Mouse (Mus musculus) midbrain, embryonic 11.5 days (tissue): ENCODE data around the gene Asic1. TPM values are rescaled to one million over a fixed set of nuclear protein-coding genes. Genes with fewer than 3 reads are reported as not detected.
A peak's percentile ranks its signal among the peaks of the same experiment; 100 is the strongest.
"Not testable (repeated sequence)": the region's sequence is repeated elsewhere in the genome, so short reads cannot be mapped to it uniquely, and the experiment has no call there.

Experiments
- ATAC-seq: fragments of 200-750 bp; cut with Nextera tagmentation; 2 replicates; pipeline ENCODE4 v1.8.0; 2017; ENCODE audit warnings: moderate TSS enrichment, moderate library complexity; ENCODE audit not compliant: low FRiP score
- DNase-seq: peaks from one replicate; pipeline ENCODE4 v3.0.0; 2015; ENCODE audit warnings: low spot score; ENCODE audit errors: missing footprints
- H3K27ac ChIP-seq: fragments of 300-500 bp; sonication (generic); 2 replicates; pipeline ENCODE4 v1.5.1; 2014; ENCODE audit warnings: low read depth, low read length
- H3K27me3 ChIP-seq: fragments of 300-500 bp; sonication (generic); 2 replicates; pipeline ENCODE4 v1.6.1; 2014; ENCODE audit warnings: mild to moderate bottlenecking, low read length, moderate library complexity, mixed read lengths; ENCODE audit not compliant: control insufficient read depth, insufficient read depth
- H3K36me3 ChIP-seq: fragments of 300-500 bp; sonication (generic); 2 replicates; pipeline ENCODE4 v1.6.1; 2014; ENCODE audit warnings: mild to moderate bottlenecking, low read length, moderate library complexity, mixed read lengths; ENCODE audit not compliant: control insufficient read depth, insufficient read depth
- H3K4me1 ChIP-seq: fragments of 300-500 bp; sonication (generic); 2 replicates; pipeline ENCODE4 v1.6.1; 2014; ENCODE audit warnings: low read length; ENCODE audit not compliant: control insufficient read depth, insufficient read depth
- H3K4me2 ChIP-seq: fragments of 300-500 bp; sonication (generic); 2 replicates; pipeline ENCODE4 v1.6.1; 2014; ENCODE audit warnings: mild to moderate bottlenecking, moderate library complexity
- H3K4me3 ChIP-seq: fragments of 300-500 bp; sonication (generic); 2 replicates; pipeline ENCODE4 v1.5.1; 2014; ENCODE audit warnings: low read depth, low read length
- H3K9ac ChIP-seq: fragments of 300-500 bp; sonication (generic); 2 replicates; pipeline ENCODE4 v1.6.1; 2014; ENCODE audit warnings: low read length
- H3K9me3 ChIP-seq: fragments of 300-500 bp; sonication (generic); 2 replicates; pipeline ENCODE4 v1.6.1; 2016; ENCODE audit warnings: low read length; ENCODE audit not compliant: control insufficient read depth
- WGBS: fragments of 180-500 bp; shearing (Covaris S2); extraction: QIAGEN DNeasy Blood & Tissue Kit; methylation state at CpG from one replicate; pipeline ENCODE4 v1.1.7; 2014; 5-methylcytosine and 5-hydroxymethylcytosine counted together
- polyA plus RNA-seq: library from polyadenylated mRNA; unstranded; fragments of >200 nt; fragmentation: Nextera tagmentation; extraction: Ambion mirVana; gene quantifications from 2 replicates; pipeline ENCODE4 v1.2.1, GENCODE M21; 2014

The Asic1 gene
- polyA plus RNA-seq, 1 experiment from 2014 or later: 10.5 TPM

GRCm38 (mm10) chr15:99727039-99727438 is 56.9 kb downstream of the Asic1 start:
- Histone ChIP-seq H3K36me3 (peaks cover 16% of the 10 kb centered on the region), H3K4me1 (peaks cover 24% of the 10 kb centered on the region)
- not testable (repeated sequence) for ATAC-seq, H3K4me2 ChIP-seq, H3K4me3 ChIP-seq, H3K27ac ChIP-seq, H3K9me3 ChIP-seq, H3K27me3 ChIP-seq, H3K9ac ChIP-seq
- DNase-seq: peak; percentile 19
- WGBS: 96% methylated on average over 4 of the region's 5 CpGs

- ATAC-seq: no peak
- no peak overlapping the region for H3K4me2 ChIP-seq
- peak; percentile 57 for DNase-seq
- peaks cover 16% of the 10 kb centered on the region for H3K36me3 ChIP-seq
- H3K27me3 ChIP-seq: no peaks in the 10 kb centered on the region
- no peak overlapping the region for H3K9ac ChIP-seq
- WGBS: 96% methylated on average over 12 of the region's 12 CpGs
- H3K4me1 ChIP-seq: peaks cover 24% of the 10 kb centered on the region
- H3K27ac ChIP-seq: no peak overlapping the region
- H3K4me3 ChIP-seq: no peak overlapping the region
- H3K9me3 ChIP-seq: no peaks in the 10 kb centered on the region; the same call in 1 of the 2 replicates
Observed at GRCm38 (mm10) chr15:99727525-99727924, 57.4 kb downstream of the Asic1 start.

- Histone ChIP-seq H3K9me3 (no peaks in the 10 kb centered on the region; the same call in 1 of the 2 replicates), H3K27me3 (no peaks in the 10 kb centered on the region), H3K4me2 (no peak overlapping the region), H3K4me1 (peaks cover 23% of the 10 kb centered on the region), H3K27ac (no peak overlapping the region), H3K4me3 (no peak overlapping the region), H3K9ac (no peak overlapping the region), H3K36me3 (peaks cover 16% of the 10 kb centered on the region)
- WGBS: 93% methylated on average over 5 of the region's 5 CpGs
- ATAC-seq (no peak), DNase-seq (peak; percentile 6)
Observed at GRCm38 (mm10) chr15:99728211-99728610, 58.0 kb downstream of the Asic1 start.

DNA sequence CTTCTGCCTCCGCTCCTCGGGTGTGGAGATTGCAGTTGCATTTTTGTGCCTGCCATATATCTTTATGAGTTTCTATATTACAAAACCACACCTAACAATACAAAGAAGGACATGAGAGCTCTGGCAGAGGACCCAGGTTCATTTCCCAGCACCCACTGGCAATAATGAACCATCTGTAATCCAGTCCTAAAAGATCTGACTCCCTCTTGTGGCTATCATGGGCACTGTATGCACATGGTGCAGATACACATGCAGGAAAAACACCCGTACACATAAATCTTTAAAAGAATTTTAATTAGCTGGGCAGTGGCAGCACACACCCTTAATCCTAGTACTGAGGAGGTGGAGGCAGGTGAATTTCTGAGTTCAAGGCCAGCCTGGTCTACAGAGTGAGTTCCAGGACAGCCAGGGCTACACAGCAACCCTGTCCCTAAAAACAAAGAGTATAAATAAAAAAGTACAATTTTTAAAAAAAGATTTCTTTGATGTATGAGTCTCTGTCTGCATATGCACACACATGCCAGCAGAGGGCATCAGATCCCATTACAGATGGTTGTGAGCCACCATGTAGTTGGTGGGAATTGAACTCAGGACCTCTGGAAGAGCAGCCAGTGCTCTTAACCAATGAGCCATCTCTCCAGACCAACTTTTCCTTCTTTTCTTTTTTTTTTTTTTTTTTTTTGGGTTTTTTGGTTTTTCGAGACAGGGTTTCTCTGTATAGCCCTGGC is 59.1 kb downstream of the Asic1 start:
- Histone ChIP-seq H3K4me2 (no peak overlapping the region), H3K27ac (no peak overlapping the region), H3K9me3 (no peaks in the 10 kb centered on the region; the same call in 1 of the 2 replicates), H3K27me3 (no peaks in the 10 kb centered on the region), H3K4me1 (peaks cover 13% of the 10 kb centered on the region), H3K9ac (no peak overlapping the region), H3K36me3 (peaks cover 14% of the 10 kb centered on the region), H3K4me3 (no peak overlapping the region)
- peak; percentile 53 for DNase-seq
- 93% methylated on average over 3 of the region's 4 CpGs for WGBS
- no peak for ATAC-seq

GRCm38 (mm10) chr15:99731167-99731566 is 61.0 kb downstream of the Asic1 start:
- Histone ChIP-seq H3K9ac (no peak overlapping the region), H3K9me3 (no peaks in the 10 kb centered on the region; the same call in 1 of the 2 replicates), H3K36me3 (peaks cover 17% of the 10 kb centered on the region), H3K4me3 (no peak overlapping the region), H3K27ac (no peak overlapping the region), H3K4me2 (no peak overlapping the region), H3K4me1 (peaks cover 6% of the 10 kb centered on the region), H3K27me3 (no peaks in the 10 kb centered on the region)
- no peak for DNase-seq
- ATAC-seq: no peak
- WGBS: 97% methylated on average over 2 of the region's 2 CpGs

- no peaks in the 10 kb centered on the region; the same call in 1 of the 2 replicates for H3K9me3 ChIP-seq
- no peak overlapping the region for H3K4me3 ChIP-seq
- WGBS: 87% methylated on average over 3 of the region's 3 CpGs
- peaks cover under 1% of the 10 kb centered on the region for H3K4me1 ChIP-seq
- H3K27ac ChIP-seq: no peak overlapping the region
- no peak for ATAC-seq
- H3K27me3 ChIP-seq: no peaks in the 10 kb centered on the region
- H3K4me2 ChIP-seq: no peak overlapping the region
- H3K9ac ChIP-seq: no peak overlapping the region
- H3K36me3 ChIP-seq: peaks cover 18% of the 10 kb centered on the region
- DNase-seq: peak; percentile 67
Observed at GRCm38 (mm10) chr15:99731678-99732077, 61.5 kb downstream of the Asic1 start.

- Histone ChIP-seq H3K4me1 (no peaks in the 10 kb centered on the region), H3K9me3 (no peaks in the 10 kb centered on the region; the same call in 1 of the 2 replicates), H3K9ac (no peak overlapping the region), H3K36me3 (peaks cover 15% of the 10 kb centered on the region), H3K27ac (no peak overlapping the region), H3K4me3 (no peak overlapping the region), H3K27me3 (no peaks in the 10 kb centered on the region), H3K4me2 (no peak overlapping the region)
- ATAC-seq (no peak), DNase-seq (no peak)
- WGBS: 97% methylated on average over 5 of the region's 5 CpGs
Observed at GRCm38 (mm10) chr15:99733186-99733585, 63.0 kb downstream of the Asic1 start.

DNA sequence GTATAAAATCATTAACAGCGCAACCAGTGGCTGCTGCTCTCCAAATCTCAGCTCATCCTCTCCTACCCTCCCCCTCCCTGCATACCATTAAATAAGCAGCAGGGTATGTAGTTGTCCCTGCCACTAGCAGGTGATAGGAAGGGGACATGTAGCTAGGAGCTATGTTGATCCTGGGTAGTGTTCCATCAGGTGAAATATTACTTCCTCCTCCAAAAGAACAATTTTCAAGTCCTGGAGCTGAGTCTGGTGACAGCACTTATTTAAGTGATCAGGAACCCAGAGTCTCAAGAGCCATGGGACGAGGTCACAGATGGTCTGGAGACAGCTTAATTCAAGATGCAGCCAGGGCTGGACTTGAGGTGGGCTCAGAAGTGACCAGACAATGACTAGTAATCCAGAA is 65.5 kb downstream of the Asic1 start:
- no peak overlapping the region for H3K9ac ChIP-seq
- ATAC-seq (no peak), DNase-seq (no peak)
- H3K4me1 ChIP-seq: no peaks in the 10 kb centered on the region
- peaks cover 11% of the 10 kb centered on the region; the same call in 1 of the 2 replicates for H3K36me3 ChIP-seq
- no peaks in the 10 kb centered on the region for H3K9me3 ChIP-seq
- H3K27me3 ChIP-seq: no peaks in the 10 kb centered on the region
- H3K4me2 ChIP-seq: no peak overlapping the region
- no peak overlapping the region for H3K4me3 ChIP-seq
- H3K27ac ChIP-seq: no peak overlapping the region
- 85% methylated on average over 2 of the region's 2 CpGs for WGBS

DNA sequence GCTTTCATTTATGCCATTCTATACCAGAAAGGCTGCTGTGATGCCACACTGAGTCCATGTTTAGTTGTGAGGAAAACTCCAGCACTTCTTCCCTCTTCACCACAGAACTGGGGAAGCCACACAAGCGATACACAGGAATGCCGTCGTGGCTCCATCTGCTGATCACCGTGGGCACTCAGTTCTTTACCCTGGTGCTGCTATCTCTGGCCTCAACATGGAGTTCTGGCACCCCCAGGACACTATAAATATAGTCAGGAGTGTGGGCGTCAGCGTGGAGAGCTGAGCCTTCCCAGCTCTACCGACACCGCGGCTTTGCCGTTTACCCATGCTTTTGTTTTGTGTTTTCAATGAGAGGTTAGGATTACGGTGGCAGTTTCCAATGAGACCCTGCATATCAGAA is 66.5 kb downstream of the Asic1 start:
- Histone ChIP-seq H3K36me3 (peaks cover 11% of the 10 kb centered on the region; the same call in 1 of the 2 replicates), H3K4me2 (no peak overlapping the region), H3K4me1 (no peaks in the 10 kb centered on the region), H3K9ac (no peak overlapping the region), H3K27ac (no peak overlapping the region), H3K9me3 (no peaks in the 10 kb centered on the region), H3K27me3 (no peaks in the 10 kb centered on the region), H3K4me3 (no peak overlapping the region)
- WGBS: 90% methylated on average over 11 of the region's 11 CpGs
- DNase-seq (peak; percentile 44), ATAC-seq (no peak)
